ENCODE assay signal across 11 mouse cellular contexts in genomic region chr3:84595677-84596234, GRCm38 (mm10). TPM values are rescaled to one million over a fixed set of nuclear protein-coding genes. Genes with fewer than 3 reads are reported as not detected.
A peak's percentile ranks its signal among the peaks of the same experiment; 100 is the strongest.
DNase-seq lines count a peak whose midpoint lies in the region; ATAC-seq lines count a peak whose summit lies in the region.
"Had no signal": no experiment of that assay in that cellular context is flagged by ENCODE, and none has a peak within 500 bp of the region (broad histone marks: within the 10 kb centered on the region; RNA-seq: fewer than 3 reads in every experiment).

No protein-coding gene starts in this region.

- ATAC-seq in heart, embryonic 12.5 days (ENCODE audit: insufficient number of reproducible peaks, low FRiP score): no peak
- no peak for ATAC-seq in neural tube, embryonic 11.5 days (ENCODE audit: insufficient read depth, low FRiP score, low TSS enrichment)
- no peak for ATAC-seq in granulocyte monocyte progenitor cell, adult 5-6 weeks (replicated peaks; ENCODE audit: poor library complexity, severe bottlenecking)

- peak overlapping the region; percentile 64 for H3K4me2 ChIP-seq in heart, embryonic 12.5 days
- H3K4me2 ChIP-seq in neural tube, embryonic 11.5 days (ENCODE audit: low read depth): peak overlapping the region; percentile 38; the same call in 1 of the 2 replicates

- no peak overlapping the region for H3K27ac ChIP-seq in heart, embryonic 12.5 days (ENCODE audit: poor library complexity, severe bottlenecking)
- no peak overlapping the region for H3K27ac ChIP-seq in neural tube, embryonic 11.5 days (ENCODE audit: low read depth, low read length)
- H3K27ac ChIP-seq in macrophage: no peak overlapping the region

- no peaks in the 10 kb centered on the region for H3K9me3 ChIP-seq in heart, embryonic 12.5 days (replicated peaks)
- H3K9me3 ChIP-seq in neural tube, embryonic 11.5 days (ENCODE audit: control insufficient read depth, low read length): no peaks in the 10 kb centered on the region

- peaks cover 4% of the 10 kb centered on the region; the same call in 1 of the 2 replicates for H3K27me3 ChIP-seq in heart, embryonic 12.5 days (replicated peaks)
- no peaks in the 10 kb centered on the region for H3K27me3 ChIP-seq in neural tube, embryonic 11.5 days (ENCODE audit: control insufficient read depth, insufficient read depth, low read length)

- H3K4me1 ChIP-seq in heart, embryonic 12.5 days (replicated peaks): peaks cover 3% of the 10 kb centered on the region; the same call in 1 of the 2 replicates
- H3K4me1 ChIP-seq in neural tube, embryonic 11.5 days (ENCODE audit: control insufficient read depth, insufficient read depth, low read length): peaks cover 6% of the 10 kb centered on the region

- intact Hi-C loops in heart, postnatal 36 days (cut with DNase I): no loop called here

- H3K79me2 ChIP-seq in macrophage (ENCODE audit: inconsistent target): no peaks in the 10 kb centered on the region

- no peaks in the 10 kb centered on the region for H3K36me3 ChIP-seq in heart, embryonic 12.5 days
- H3K36me3 ChIP-seq in neural tube, embryonic 11.5 days (ENCODE audit: control insufficient read depth, insufficient read depth, low read length): no peaks in the 10 kb centered on the region
- no peaks in the 10 kb centered on the region for H3K36me3 ChIP-seq in macrophage (ENCODE audit: inconsistent target)

- no peak overlapping the region for H3K9ac ChIP-seq in heart, embryonic 12.5 days
- H3K9ac ChIP-seq in neural tube, embryonic 11.5 days (ENCODE audit: low read length): no peak overlapping the region

- peak overlapping the region; percentile 37; the same call in 1 of the 2 replicates for H3K4me3 ChIP-seq in heart, embryonic 12.5 days
- no peak overlapping the region for H3K4me3 ChIP-seq in neural tube, embryonic 11.5 days (ENCODE audit: low read depth, low read length)
- H3K4me3 ChIP-seq in macrophage (ENCODE audit: inconsistent target): peak overlapping the region; percentile 26

- DNase-seq in heart, postnatal 36 days: no peak
- DNase-seq in neural tube, embryonic 11.5 days (ENCODE audit: low spot score): no peak
- DNase-seq in neural tube, embryonic 10.5 days (ENCODE audit: extremely low spot score, low spot score): no peak
- DNase-seq in urinary bladder, postnatal 10 days (ENCODE audit: low spot score): no peak
- DNase-seq in ovary, postnatal 36 days (ENCODE audit: low spot score): no peak
- DNase-seq: cerebellum, postnatal 14 days; gastrocnemius, postnatal 25 days had no signal

- 41% methylated on average over 5 of the region's 5 CpGs for WGBS in heart, embryonic 12.5 days
- 47% methylated on average over 5 of the region's 5 CpGs for WGBS in neural tube, embryonic 11.5 days
- WGBS in macrophage (ENCODE audit: missing documents): 64% methylated on average over 5 of the region's 5 CpGs

RNA-seq across cellular contexts. Expression of gene Tigd4, which starts 2.4 kb away (rescaled TPM):
- not detected in 2 replicates for polyA plus RNA-seq in heart, embryonic 12.5 days (2016; fragmentation: Nextera tagmentation; extraction: Ambion mirVana)
- total RNA-seq in heart, postnatal 36 days (2021): under 1 TPM in 1 of 2 experiments, not detected in 1; 0.08 TPM
- polyA plus RNA-seq in neural tube, embryonic 11.5 days (2014; fragmentation: Nextera tagmentation; extraction: Ambion mirVana): 0.07 TPM in 1 of 2 replicates, not detected in the other
- total RNA-seq in macrophage (2018; cell fraction: chromatin; rRNA removed): under 1 TPM in 1 of 26 experiments, not detected in 25; 0.29 TPM
- total RNA-seq in macrophage (2018; cell fraction: cytosol; rRNA removed): not detected
- not detected for total RNA-seq in macrophage (2018; cell fraction: nucleus; rRNA removed)
- not detected in 3 replicates for polyA plus RNA-seq in macrophage (2018)
- not detected in 2 replicates for total RNA-seq in granulocyte monocyte progenitor cell, adult 5-6 weeks (2014; fragmentation: Nextera tagmentation)
- total RNA-seq in granulocyte monocyte progenitor cell, adult 5-6 weeks (2017): not detected in 2 replicates
- polyA plus RNA-seq: thymus, postnatal 0 days had no signal

RNA-seq across cellular contexts. Expression of gene Arfip1, which starts 13.3 kb away (rescaled TPM):
- polyA plus RNA-seq in heart, embryonic 12.5 days (2016; fragmentation: Nextera tagmentation; extraction: Ambion mirVana): 49.3 and 50.8 TPM in 2 replicates
- total RNA-seq in heart, postnatal 36 days (2021): 10 to 100 TPM; 13.8 to 19.5 TPM
- polyA plus RNA-seq in neural tube, embryonic 11.5 days (2014; fragmentation: Nextera tagmentation; extraction: Ambion mirVana): 40.8 and 41.4 TPM in 2 replicates
- total RNA-seq in macrophage (2018; cell fraction: chromatin; rRNA removed): 10 to 100 TPM in 22 of 26 experiments, 1 to 10 TPM in 4; 7.9 to 59.0 (median 31.1) TPM
- total RNA-seq in macrophage (2018; cell fraction: cytosol; rRNA removed): 10 to 100 TPM; 32.4 to 70.7 (median 52.5) TPM
- total RNA-seq in macrophage (2018; cell fraction: nucleus; rRNA removed): 10 to 100 TPM; 13.6 to 78.5 (median 42.9) TPM
- polyA plus RNA-seq in macrophage (2018): 40.0 to 44.3 TPM (median 42.0 TPM) in 3 replicates
- total RNA-seq in granulocyte monocyte progenitor cell, adult 5-6 weeks (2014; fragmentation: Nextera tagmentation): 11.5 and 18.5 TPM in 2 replicates
- 40.3 and 49.1 TPM in 2 replicates for total RNA-seq in granulocyte monocyte progenitor cell, adult 5-6 weeks (2017)
